Mouse (Mus musculus) neural tube, embryonic 15.5 days (tissue): Measurements from ENCODE around the gene Olfr709-ps1. TPM values are rescaled to one million over a fixed set of nuclear protein-coding genes. Genes with fewer than 3 reads are reported as not detected.

ENCODE experiments used
- polyA plus RNA-seq: library from polyadenylated mRNA; unstranded; fragments of >200 nt; fragmentation: Nextera tagmentation; extraction: Ambion mirVana; gene quantifications from 2 replicates; pipeline ENCODE4 v1.2.1, GENCODE M21; 2015

The Olfr709-ps1 gene
- polyA plus RNA-seq, 1 experiment from 2014 or later, result not detected

Other genes starting within 250 kb of the Olfr709-ps1 start
- gene Olfr694, start 240.4 kb downstream of the Olfr709-ps1 start, polyA plus RNA-seq, result not detected in 2 replicates
- gene Olfr695, start 215.8 kb downstream of the Olfr709-ps1 start, polyA plus RNA-seq, result not detected in 2 replicates
- not detected in 2 replicates for gene Olfr697, start 189.8 kb downstream of the Olfr709-ps1 start, polyA plus RNA-seq
- not detected in 2 replicates for gene Olfr698, start 176.8 kb downstream of the Olfr709-ps1 start, polyA plus RNA-seq
- gene Olfr699, start 139.0 kb downstream of the Olfr709-ps1 start, polyA plus RNA-seq, result not detected in 2 replicates
- gene Olfr700, start 123.4 kb downstream of the Olfr709-ps1 start, polyA plus RNA-seq, result 0.22 TPM in 1 of 2 replicates, not detected in the other
- not detected in 2 replicates for gene Olfr701, start 118.1 kb downstream of the Olfr709-ps1 start, polyA plus RNA-seq
- gene Olfr702, start 98.3 kb downstream of the Olfr709-ps1 start, polyA plus RNA-seq, result not detected in 2 replicates
- not detected in 2 replicates for gene Olfr703, start 88.9 kb downstream of the Olfr709-ps1 start, polyA plus RNA-seq
- gene Olfr704, start 69.0 kb downstream of the Olfr709-ps1 start, polyA plus RNA-seq, result not detected in 2 replicates
- not detected in 2 replicates for gene Olfr705, start 55.3 kb downstream of the Olfr709-ps1 start, polyA plus RNA-seq
- gene Olfr706, start 44.1 kb downstream of the Olfr709-ps1 start, polyA plus RNA-seq, result not detected in 2 replicates
- gene Olfr707, start 31.0 kb downstream of the Olfr709-ps1 start, polyA plus RNA-seq, result not detected in 2 replicates
- gene Olfr1532-ps1, start 24.2 kb downstream of the Olfr709-ps1 start, polyA plus RNA-seq, result not detected in 2 replicates
- not detected in 2 replicates for gene Olfr710, start 16.1 kb upstream of the Olfr709-ps1 start, polyA plus RNA-seq
- not detected in 2 replicates for gene Olfr6, start 31.7 kb upstream of the Olfr709-ps1 start, polyA plus RNA-seq
- gene Olfr711, start 43.2 kb upstream of the Olfr709-ps1 start, polyA plus RNA-seq, result not detected in 2 replicates
- not detected in 2 replicates for gene Olfr2, start 73.9 kb upstream of the Olfr709-ps1 start, polyA plus RNA-seq
- not detected in 2 replicates for gene Olfr713, start 99.0 kb upstream of the Olfr709-ps1 start, polyA plus RNA-seq
- not detected in 2 replicates for gene Olfr714, start 138.8 kb upstream of the Olfr709-ps1 start, polyA plus RNA-seq
- gene Olfr17, start 161.0 kb upstream of the Olfr709-ps1 start, polyA plus RNA-seq, result not detected in 2 replicates
- not detected in 2 replicates for gene Olfr715b, start 178.2 kb upstream of the Olfr709-ps1 start, polyA plus RNA-seq
- not detected in 2 replicates for gene Olfr715, start 198.9 kb upstream of the Olfr709-ps1 start, polyA plus RNA-seq
- not detected in 2 replicates for gene Olfr716, start 206.1 kb upstream of the Olfr709-ps1 start, polyA plus RNA-seq
- not detected in 2 replicates for gene Nlrp14, start 234.8 kb upstream of the Olfr709-ps1 start, polyA plus RNA-seq